Mouse (Mus musculus) heart, adult 18-20 months (tissue): ENCODE data around the gene Hbq1b. TPM values are rescaled to one million over a fixed set of nuclear protein-coding genes. Genes with fewer than 3 reads are reported as not detected.
A peak's percentile ranks its signal among the peaks of the same experiment; 100 is the strongest.

Experiments
- DNase-seq, 2 experiments: peaks; one replicate each; pipeline ENCODE4 v3.0.0; 2021 to 2022; ENCODE audit warnings: mixed read lengths in 1 of 2
- total RNA-seq, 2 experiments: library from RNA; stranded (reverse); gene quantifications; 2 replicates each; pipeline ENCODE4 v1.2.3; 2021

The Hbq1b gene
- total RNA-seq, 2 experiments from 2014 or later = 1.4 TPM; not detected in 1

- no peak for DNase-seq
Observed at GRCm38 (mm10) chr11:32300279-32301267, 13.8 kb downstream of the Hbq1b start.

GRCm38 (mm10) chr11:32301506-32301905 is 14.7 kb downstream of the Hbq1b start:
- DNase-seq = no peak

DNA sequence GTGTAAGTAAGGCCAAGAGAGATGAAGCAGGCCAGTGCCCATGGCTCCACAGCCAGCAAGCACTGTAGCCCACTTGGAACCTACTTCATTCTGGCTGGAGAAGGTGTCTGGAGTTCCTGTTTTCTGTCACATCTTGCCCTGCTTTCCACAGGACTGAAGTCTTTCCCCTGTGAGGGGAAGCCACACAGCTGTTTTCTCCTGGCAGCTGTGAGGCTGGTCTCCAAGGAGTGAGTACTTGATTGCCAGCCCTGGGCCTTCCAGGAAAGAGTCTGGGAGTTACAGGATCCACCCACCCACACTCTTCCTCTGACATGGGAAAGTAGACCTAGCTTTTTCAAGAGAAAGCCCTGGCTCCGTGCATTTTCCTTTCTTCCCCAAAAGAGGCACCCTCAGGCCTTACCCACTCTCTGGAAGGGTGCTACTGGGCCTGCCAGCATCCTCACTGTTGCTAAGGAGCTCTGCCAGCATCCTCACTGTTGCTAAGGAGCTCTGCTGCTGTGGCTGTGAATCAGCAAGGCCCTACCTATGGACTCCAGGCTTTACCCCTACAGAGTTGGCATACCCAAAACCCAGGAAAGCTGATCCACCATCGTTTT is 16.2 kb downstream of the Hbq1b start:
- peak; percentile 30 to 50 for DNase-seq

GRCm38 (mm10) chr11:32303455-32303854 is 16.7 kb downstream of the Hbq1b start:
- no peak for DNase-seq

- DNase-seq = no peak
Observed at GRCm38 (mm10) chr11:32307006-32307405, 20.2 kb downstream of the Hbq1b start.

DNA sequence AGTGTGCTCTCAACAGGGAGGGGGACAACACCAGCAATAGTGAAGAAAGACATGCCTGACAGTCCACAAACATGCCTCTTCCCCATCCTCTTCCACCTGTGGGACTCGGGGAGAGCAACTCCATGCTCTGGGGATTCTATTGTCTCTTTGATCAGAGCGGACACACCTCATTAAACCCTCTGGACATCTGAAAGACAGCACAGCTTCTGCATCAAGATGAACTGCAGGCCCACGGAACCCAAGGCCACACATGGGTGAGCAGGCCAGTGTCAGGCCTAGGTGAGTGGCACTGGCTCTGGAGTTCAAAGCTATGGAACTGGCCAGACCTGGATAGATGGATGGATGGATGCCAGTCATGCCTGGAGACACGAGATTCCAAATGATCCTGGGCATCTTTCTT is 22.7 kb downstream of the Hbq1b start:
- DNase-seq = no peak

DNA sequence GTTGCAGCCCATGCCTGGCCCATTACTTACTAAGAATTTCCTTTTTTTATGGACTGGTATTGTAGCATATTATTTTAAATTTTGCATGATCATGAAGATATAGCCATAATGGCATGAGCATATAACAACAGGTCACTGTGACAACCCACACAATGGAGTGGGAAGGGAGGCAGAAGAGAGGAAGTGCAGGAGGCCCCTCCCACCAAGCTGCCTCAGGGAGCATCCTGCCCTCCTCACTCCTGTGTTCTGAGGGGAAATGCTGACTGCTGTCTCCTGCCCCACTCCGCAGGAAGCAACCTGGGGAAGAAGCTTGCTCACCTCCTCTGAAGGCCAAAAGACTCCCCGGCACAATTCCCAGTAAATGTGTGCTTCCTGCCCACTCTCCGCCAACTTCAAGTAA is 23.2 kb downstream of the Hbq1b start:
- no peak for DNase-seq

DNA sequence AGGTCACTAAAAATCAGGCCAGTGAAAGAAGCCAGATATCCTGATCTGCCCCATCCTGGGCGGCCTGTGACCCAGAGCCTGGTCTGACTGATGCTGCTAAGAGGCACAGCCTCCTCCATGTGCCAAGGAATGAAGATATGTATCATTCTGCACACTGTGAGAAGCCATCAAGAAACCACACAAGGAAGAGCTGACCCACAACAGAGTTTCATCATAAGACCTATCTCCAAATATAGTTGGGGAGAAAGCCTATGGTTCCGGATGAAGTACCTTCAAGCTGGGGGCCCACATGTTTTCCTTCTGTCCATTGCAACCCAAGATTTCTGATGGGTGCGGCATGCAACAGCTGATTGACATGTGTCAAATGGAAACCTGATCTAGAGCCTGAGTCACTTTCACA is 29.2 kb downstream of the Hbq1b start:
- DNase-seq = no peak

DNA sequence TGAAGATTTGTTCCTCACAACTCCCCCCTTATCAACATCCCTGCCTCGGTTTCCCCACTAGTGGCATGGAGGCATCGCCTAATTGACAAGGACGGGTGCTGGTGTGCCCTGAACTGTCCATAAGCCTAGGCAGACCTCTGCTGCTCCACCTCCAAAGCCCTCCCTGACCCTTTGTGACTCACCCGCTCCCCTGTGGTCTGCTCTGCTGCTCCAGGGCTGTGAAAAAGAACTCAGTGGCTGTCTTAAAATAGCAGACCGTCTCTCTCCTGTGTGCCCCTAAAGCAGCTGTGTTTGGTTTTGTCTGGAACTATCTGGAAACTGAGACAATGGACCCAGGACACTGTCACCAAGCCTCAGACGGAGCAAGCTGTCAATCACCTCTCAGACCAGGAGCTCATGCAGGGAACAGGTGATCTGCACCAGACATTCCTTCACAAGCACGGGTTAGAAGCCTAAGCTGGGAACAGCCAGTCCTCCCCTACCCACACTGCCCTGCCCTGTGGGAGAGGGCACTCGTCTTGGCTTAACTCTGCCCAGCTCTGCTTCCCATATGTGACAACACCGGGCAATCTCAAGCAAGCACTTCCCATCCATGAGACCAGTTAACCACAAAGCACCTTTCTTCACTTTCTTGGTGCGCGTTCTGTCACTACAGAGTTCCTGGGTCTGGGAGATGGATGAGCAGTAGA is 33.9 kb downstream of the Hbq1b start:
- no peak for DNase-seq

- DNase-seq = peak; percentile 47 to 61
Observed at GRCm38 (mm10) chr11:32321196-32321565, 34.4 kb downstream of the Hbq1b start.

DNA sequence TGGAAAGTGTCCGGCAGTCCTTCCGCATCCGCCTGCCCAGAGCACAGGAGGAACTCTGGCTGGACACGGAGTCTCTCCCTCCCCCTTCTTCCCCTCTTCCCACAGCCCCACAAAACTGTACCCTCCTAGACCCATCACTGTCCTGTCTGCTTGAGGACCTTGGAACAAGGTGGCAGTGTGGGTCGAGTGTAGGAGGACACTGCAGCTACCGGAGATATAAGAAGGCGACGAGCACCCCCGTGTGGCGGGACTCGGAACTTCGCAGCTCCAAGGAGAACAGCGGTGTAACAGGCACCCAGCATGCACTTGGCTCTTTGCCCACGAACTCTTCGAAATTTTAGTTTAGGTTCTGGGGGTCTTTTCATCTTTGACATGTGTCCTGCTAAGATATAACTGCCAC is 37.8 kb downstream of the Hbq1b start:
- peak; percentile 82 to 94 for DNase-seq

DNA sequence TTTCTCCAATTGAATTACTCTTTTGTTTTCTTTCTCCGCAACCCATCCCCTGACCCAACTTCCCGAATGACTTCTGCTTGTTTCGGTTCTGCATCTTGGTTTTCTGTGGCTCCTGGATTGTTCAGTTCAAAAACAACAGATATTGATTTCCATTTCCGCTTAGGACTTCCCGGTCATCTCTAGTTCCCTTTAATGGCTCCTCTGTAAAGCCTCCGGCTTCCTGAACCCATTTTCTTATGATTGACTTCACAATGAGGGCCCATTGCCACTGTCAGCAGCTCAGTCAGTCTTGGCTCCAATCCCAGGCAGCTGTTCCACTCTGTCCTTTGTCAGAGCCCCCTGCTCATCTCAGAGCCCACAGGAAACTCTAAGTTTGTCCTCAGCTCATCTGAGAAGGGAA is 44.3 kb downstream of the Hbq1b start:
- DNase-seq = peak in 1 of 2 experiments; percentile 71

- DNase-seq = no peak
Observed at GRCm38 (mm10) chr11:32331861-32332260, 45.1 kb downstream of the Hbq1b start.

- no peak for DNase-seq
Observed at GRCm38 (mm10) chr11:32333235-32333634, 46.5 kb downstream of the Hbq1b start.

DNA sequence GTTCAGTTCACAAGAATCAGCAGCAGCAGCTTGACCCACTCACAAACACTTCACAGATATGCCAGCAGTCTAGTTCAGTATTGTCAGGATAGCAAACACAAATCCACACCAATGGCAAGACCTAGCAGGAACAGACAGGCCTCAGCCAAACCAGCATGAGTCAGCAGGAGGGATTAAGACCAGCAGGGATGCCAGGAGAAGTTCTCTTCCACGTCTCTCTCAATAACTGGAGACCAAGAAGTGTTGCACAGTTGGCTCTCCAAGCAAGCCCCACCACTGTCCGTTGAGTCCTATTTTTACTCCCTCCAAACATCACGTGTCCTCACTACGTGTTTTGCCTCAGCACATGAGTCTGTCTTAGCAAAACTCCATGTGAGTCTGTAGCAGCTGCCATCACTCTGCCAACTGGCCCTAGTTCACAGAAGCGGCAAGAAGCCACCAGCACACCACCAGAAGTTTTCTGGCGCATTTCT is 49.7 kb downstream of the Hbq1b start:
- peak in 1 of 2 experiments; percentile 49 for DNase-seq

Other genes starting within 250 kb of the Hbq1b start
- under 1 TPM; 0.07 to 0.46 TPM for gene Il9r, start 86.7 kb upstream of the Hbq1b start, total RNA-seq
- 10 to 100 TPM; 11.1 to 12.3 TPM for gene Snrnp25, start 81.5 kb upstream of the Hbq1b start, total RNA-seq
- 10 to 100 TPM; 19.2 to 19.3 TPM for gene Rhbdf1, start 64.7 kb upstream of the Hbq1b start, total RNA-seq
- 1 to 10 TPM; 5.6 TPM for gene Mpg, start 60.5 kb upstream of the Hbq1b start, total RNA-seq
- gene Nprl3, start 19.3 kb upstream of the Hbq1b start, total RNA-seq = 10 to 100 TPM; 22.6 to 28.5 TPM
- not detected for gene Hba-x, start 10.6 kb upstream of the Hbq1b start, total RNA-seq
- 1,000 to 10,000 TPM; 7,280 to 8,683 TPM for gene Hba-a1, start 3.5 kb upstream of the Hbq1b start, total RNA-seq
- 1,000 to 10,000 TPM; 8,094 to 8,438 TPM for gene Hba-a2, start 9.5 kb downstream of the Hbq1b start, total RNA-seq
- gene Hbq1a, start 13.1 kb downstream of the Hbq1b start, total RNA-seq = 1 to 10 TPM in 1 of 2 experiments, under 1 TPM in 1; 0.87 to 1.2 TPM
- gene Sh3pxd2b, start 60.9 kb downstream of the Hbq1b start, total RNA-seq = 1 to 10 TPM; 5.9 to 6.1 TPM
- gene Ubtd2, start 168.4 kb downstream of the Hbq1b start, total RNA-seq = 1 to 10 TPM; 3.4 to 4.2 TPM
- gene Efcab9, start 245.1 kb downstream of the Hbq1b start, total RNA-seq = under 1 TPM in 1 of 2 experiments, not detected in 1; 0.46 TPM
- gene Stk10, start 246.3 kb downstream of the Hbq1b start, total RNA-seq = 10 to 100 TPM in 1 of 2 experiments, 1 to 10 TPM in 1; 8.2 to 11.6 TPM